Comparison of ENCODE assay signal across 8 mouse cellular contexts in genomic region chr13:24602978-24603377, GRCm38 (mm10). TPM values are rescaled to one million over a fixed set of nuclear protein-coding genes. Genes with fewer than 3 reads are reported as not detected.
DNase-seq lines count a peak whose midpoint lies in the region; ATAC-seq and TF ChIP-seq lines count a peak whose summit lies in the region.

No protein-coding gene starts in this region.

- H3K27me3 ChIP-seq in MEL (ENCODE audit: control insufficient read depth in 1 of 2, insufficient read depth in 2 of 2, low read length in 2 of 2) = no peaks in the 10 kb centered on the region
- no peaks in the 10 kb centered on the region for H3K27me3 ChIP-seq in heart, embryonic 13.5 days (replicated peaks)
- no peaks in the 10 kb centered on the region for H3K27me3 ChIP-seq in liver, embryonic 13.5 days
- no peaks in the 10 kb centered on the region for H3K27me3 ChIP-seq in spleen, adult 2 months (ENCODE audit: control insufficient read depth, insufficient read depth, low read length)

- TF ChIP-seq RAD21 in MEL (IDR thresholded peaks at IDR 0.05; ENCODE audit: low read depth, low read length) = no peak

- 3% methylated on average over 4 of the region's 4 CpGs for WGBS in bone marrow, adult 2 months
- whole genome bisulfite sequencing in heart, embryonic 13.5 days = 4% methylated on average over 4 of the region's 4 CpGs
- 5% methylated on average over 4 of the region's 4 CpGs for WGBS in liver, embryonic 13.5 days (ENCODE audit: insufficient replicate concordance)
- under 1% methylated on average over 4 of the region's 4 CpGs for WGBS in spleen, adult 2 months

- no peak for TF ChIP-seq CTCF in MEL (IDR thresholded peaks at IDR 0.05 in 2 of 3, conservative IDR thresholded peaks at IDR 0.05 in 1 of 3; ENCODE audit: control insufficient read depth in 1 of 3, insufficient read depth in 1 of 3, low read depth in 2 of 3, low read length in 3 of 3, poor library complexity in 1 of 3, severe bottlenecking in 1 of 3)
- TF ChIP-seq CTCF in bone marrow, adult 2 months (IDR thresholded peaks at IDR 0.05; ENCODE audit: control insufficient read depth, insufficient read depth, low read length) = no peak
- TF ChIP-seq CTCF in spleen, adult 2 months (IDR thresholded peaks at IDR 0.05; ENCODE audit: extremely low read depth, insufficient read depth, insufficient read length, insufficient replicate concordance) = no peak

- DNase-seq in MEL (ENCODE audit: low read depth, low spot score) = peak; percentile 42
- peak; percentile 26 for DNase-seq in liver, embryonic 13.5 days
- peak in 1 of 2 experiments; percentile 62 for DNase-seq in spleen, adult 2 months (ENCODE audit: low read depth in 1 of 2, low spot score in 2 of 2)
- no peak for DNase-seq in frontal cortex, postnatal 10 days (ENCODE audit: low spot score in 2 of 2)
- no peak for DNase-seq in gastrocnemius, adult 18-20 months (ENCODE audit: low spot score)

- H3K27ac ChIP-seq in MEL (ENCODE audit: control insufficient read depth, low read depth, low read length) = no peak overlapping the region
- peak overlapping the region; percentile 65 for H3K27ac ChIP-seq in bone marrow, adult 2 months (ENCODE audit: control insufficient read depth, insufficient read depth, low read depth, low read length, poor library complexity)
- H3K27ac ChIP-seq in heart, embryonic 13.5 days (replicated peaks) = peak overlapping the region; percentile 93
- peak overlapping the region; percentile 38; the same call in 1 of the 2 replicates for H3K27ac ChIP-seq in liver, embryonic 13.5 days
- peak overlapping the region; percentile 97 for H3K27ac ChIP-seq in spleen, adult 2 months (ENCODE audit: insufficient read depth, low read length)

- H3K4me3 ChIP-seq in MEL (ENCODE audit: control insufficient read depth in 1 of 2, insufficient read depth in 1 of 2, low read depth in 2 of 2, low read length in 2 of 2) = no peak overlapping the region
- H3K4me3 ChIP-seq in bone marrow, adult 2 months (replicated peaks; ENCODE audit: control insufficient read depth, low read depth, low read length) = peak overlapping the region; percentile 47
- peak overlapping the region; percentile 28 for H3K4me3 ChIP-seq in heart, embryonic 13.5 days
- no peak overlapping the region; the same call in 1 of the 2 replicates for H3K4me3 ChIP-seq in liver, embryonic 13.5 days (replicated peaks)
- H3K4me3 ChIP-seq in spleen, adult 2 months (ENCODE audit: extremely low read depth, insufficient read depth, insufficient read length) = peak overlapping the region; percentile 57

- H3K4me1 ChIP-seq in MEL (ENCODE audit: control insufficient read depth in 1 of 2, insufficient read depth in 2 of 2, low read length in 2 of 2) = peaks cover 4 to 8% of the 10 kb centered on the region in 2 experiments
- H3K4me1 ChIP-seq in bone marrow, adult 2 months (ENCODE audit: control insufficient read depth, insufficient read depth, low read length) = peaks cover 17% of the 10 kb centered on the region
- H3K4me1 ChIP-seq in heart, embryonic 13.5 days = peaks cover 52% of the 10 kb centered on the region
- peaks cover 41% of the 10 kb centered on the region for H3K4me1 ChIP-seq in liver, embryonic 13.5 days (replicated peaks)
- H3K4me1 ChIP-seq in spleen, adult 2 months (ENCODE audit: control insufficient read depth, insufficient read depth, insufficient read length) = peaks cover 39% of the 10 kb centered on the region

- H3K4me2 ChIP-seq in heart, embryonic 13.5 days = peak overlapping the region; percentile 61
- peak overlapping the region; percentile 35; the same call in 1 of the 2 replicates for H3K4me2 ChIP-seq in liver, embryonic 13.5 days

- no peak for TF ChIP-seq POLR2A in MEL (IDR thresholded peaks at IDR 0.05; ENCODE audit: control insufficient read depth in 1 of 2, insufficient read depth in 1 of 2, low read depth in 1 of 2, low read length in 2 of 2, poor library complexity in 1 of 2)
- peak; percentile 17; the same call in 1 of the 2 replicates for TF ChIP-seq POLR2A in bone marrow, adult 2 months (IDR thresholded peaks at IDR 0.05; ENCODE audit: borderline replicate concordance, control insufficient read depth, low read depth, low read length)
- peak; percentile 83 for TF ChIP-seq POLR2A in spleen, adult 2 months (IDR thresholded peaks at IDR 0.05; ENCODE audit: low read depth, low read length)

- no peaks in the 10 kb centered on the region for H3K9me3 ChIP-seq in MEL (replicated peaks; ENCODE audit: insufficient read depth, low read length)
- no peaks in the 10 kb centered on the region for H3K9me3 ChIP-seq in heart, embryonic 13.5 days
- no peaks in the 10 kb centered on the region for H3K9me3 ChIP-seq in liver, embryonic 13.5 days (replicated peaks)

- H3K36me3 ChIP-seq in MEL (ENCODE audit: control insufficient read depth in 1 of 2, insufficient read depth in 2 of 2, low read length in 2 of 2) = peaks cover 0 to 6% of the 10 kb centered on the region in 2 experiments
- no peaks in the 10 kb centered on the region for H3K36me3 ChIP-seq in heart, embryonic 13.5 days
- no peaks in the 10 kb centered on the region for H3K36me3 ChIP-seq in liver, embryonic 13.5 days
- H3K36me3 ChIP-seq in spleen, adult 2 months (ENCODE audit: control insufficient read depth, insufficient read depth, low read length) = peaks cover 2% of the 10 kb centered on the region; the same call in 1 of the 2 replicates

- peak in 1 of 2 experiments; percentile 42; a peak in 1 of 4 replicates for TF ChIP-seq EP300 in MEL (IDR thresholded peaks at IDR 0.05; ENCODE audit: low read depth in 1 of 2, low read length in 2 of 2)

- peak; percentile 42; the same call in 1 of the 2 replicates for ATAC-seq in heart, embryonic 13.5 days (ENCODE audit: extremely low read depth, insufficient number of reproducible peaks, low FRiP score, low TSS enrichment)
- peak; percentile 70 for ATAC-seq in liver, embryonic 13.5 days (ENCODE audit: low read depth)
- ATAC-seq in inflammation-experienced regulatory T-cells, adult 6 months = no peak

- H3K79me2 ChIP-seq in MEL (ENCODE audit: control insufficient read depth, insufficient read depth, low read length, poor library complexity) = no peaks in the 10 kb centered on the region

- no peak overlapping the region for H3K9ac ChIP-seq in MEL (ENCODE audit: control insufficient read depth, low read depth, low read length, poor library complexity, severe bottlenecking)
- peak overlapping the region; percentile 74 for H3K9ac ChIP-seq in heart, embryonic 13.5 days
- H3K9ac ChIP-seq in liver, embryonic 13.5 days = 0 out of 2 replicates have a peak overlapping the region, but pooled peaks have one; percentile 43

TF ChIP-seq in MEL, 35 proteins besides CTCF, POLR2A, EP300 and RAD21:
- TF ChIP-seq ETS1 (IDR thresholded peaks at IDR 0.05; ENCODE audit: low read depth, low read length) = peak; percentile 89
- peak; percentile 42; the same call in 1 of the 2 replicates for TF ChIP-seq SIN3A (IDR thresholded peaks at IDR 0.05; ENCODE audit: low read length)
- TF ChIP-seq MYC (IDR thresholded peaks at IDR 0.05; ENCODE audit: low read depth, low read length) = no peak
- peak; percentile 17; the same call in 1 of the 2 replicates for TF ChIP-seq TAL1 (IDR thresholded peaks at IDR 0.05; ENCODE audit: low read length)
- TF ChIP-seq GATA1 (IDR thresholded peaks at IDR 0.05; ENCODE audit: low read depth, low read length) = 0 out of 2 replicates have a peak, but pooled peaks have one; percentile 32
- TF ChIP-seq MEF2A (IDR thresholded peaks at IDR 0.05; ENCODE audit: extremely low read depth, insufficient replicate concordance, low read depth, low read length, poor library complexity, severe bottlenecking) = peak; percentile 65; the same call in 1 of the 2 replicates
- peak; percentile 43 for TF ChIP-seq TCF12 (IDR thresholded peaks at IDR 0.05; ENCODE audit: low read depth, low read length)
- no peak for TF ChIP-seq UBTF (IDR thresholded peaks at IDR 0.05; ENCODE audit: borderline replicate concordance, insufficient read depth, low read depth, low read length)

RNA-seq across cellular contexts. Expression of gene Ripor2, which starts 21.0 kb away (rescaled TPM):
- total RNA-seq in MEL (2012; rRNA removed) = 13.5 and 13.9 TPM in 2 replicates
- 10 to 100 TPM in 1 of 2 experiments, not detected in 1; 18.5 TPM for polyA plus RNA-seq in MEL (2012; ENCODE audit: insufficient read depth in 1 of 2, insufficient read length in 2 of 2, low read depth in 1 of 2, low replicate concordance in 2 of 2, missing spikeins in 1 of 2)
- polyA plus RNA-seq in bone marrow, adult 2 months (2011; ENCODE audit: insufficient read depth, insufficient read length, low replicate concordance, missing spikeins) = 22.5 and 41.4 TPM in 2 replicates
- 10.1 and 10.8 TPM in 2 replicates for polyA plus RNA-seq in heart, embryonic 13.5 days (2015; fragmentation: Nextera tagmentation; extraction: Ambion mirVana)
- polyA plus RNA-seq in liver, embryonic 13.5 days (2015; fragmentation: Nextera tagmentation; extraction: Ambion mirVana) = 3.9 and 4.9 TPM in 2 replicates
- 46.4 and 54.7 TPM in 2 replicates for polyA plus RNA-seq in spleen, adult 2 months (2012; rRNA removed)
- polyA plus RNA-seq in inflammation-experienced regulatory T-cells, adult 6 months (2017; shearing (Covaris generic)) = 100 to 1,000 TPM; 199 to 236 (median 232) TPM
- 1 to 10 TPM; 2.9 to 5.2 TPM for total RNA-seq in gastrocnemius, adult 18-20 months (2021)

Comparison
In these comparisons a context has a peak if more than half of its experiments do, and no peak if none do; other contexts are left out.
1. DNase-seq: peak in MEL (single experiment) and liver, embryonic 13.5 days (single experiment); none in frontal cortex, postnatal 10 days (0 of 2) and gastrocnemius, adult 18-20 months (single experiment).
2. H3K4me3 ChIP-seq: peak in bone marrow, adult 2 months (single experiment), heart, embryonic 13.5 days (single experiment) and spleen, adult 2 months (single experiment); none in MEL (0 of 2) and liver, embryonic 13.5 days (single experiment).
3. POLR2A ChIP-seq: peak in bone marrow, adult 2 months (single experiment) and spleen, adult 2 months (single experiment); none in MEL (0 of 2).